Mouse (Mus musculus) heart, postnatal 0 days (tissue): ENCODE measurements around the gene Pla2g16. TPM values are rescaled to one million over a fixed set of nuclear protein-coding genes. Genes with fewer than 3 reads are reported as not detected.
A peak's percentile ranks its signal among the peaks of the same experiment; 100 is the strongest.

Experiments used
- ATAC-seq: fragments of 200-750 bp; cut with Nextera tagmentation; 2 replicates; pipeline ENCODE4 v1.8.0; 2017; ENCODE audit warnings: low read depth, moderate number of reproducible peaks, moderate library complexity; ENCODE audit not compliant: insufficient read depth
- DNase-seq: peaks from one replicate; pipeline ENCODE4 v3.0.0-alpha.2; 2016; ENCODE audit warnings: low spot score
- H3K27ac ChIP-seq: fragments of 300-500 bp; sonication (generic); 2 replicates; pipeline ENCODE4 v1.5.1; 2014; ENCODE audit warnings: low read depth, mild to moderate bottlenecking
- H3K27me3 ChIP-seq: fragments of 300-500 bp; sonication (generic); 2 replicates; pipeline ENCODE4 v1.6.1; 2014; ENCODE audit warnings: low read length, mixed read lengths; ENCODE audit not compliant: control insufficient read depth, insufficient read depth
- H3K36me3 ChIP-seq: fragments of 300-500 bp; sonication (generic); replicated peaks from 2 replicates; pipeline ENCODE4 v1.6.1; 2014; ENCODE audit warnings: low read length, mixed read lengths; ENCODE audit not compliant: control insufficient read depth, insufficient read depth
- H3K4me1 ChIP-seq: fragments of 300-500 bp; sonication (generic); 2 replicates; pipeline ENCODE4 v1.6.1; 2014; ENCODE audit warnings: antibody characterized with exemption; ENCODE audit not compliant: control insufficient read depth, insufficient read depth
- H3K4me2 ChIP-seq: fragments of 300-500 bp; sonication (generic); 2 replicates; pipeline ENCODE4 v1.6.1; 2014; ENCODE audit warnings: low read depth, mild to moderate bottlenecking, low read length, moderate library complexity
- H3K4me3 ChIP-seq: fragments of 300-500 bp; sonication (generic); 2 replicates; pipeline ENCODE4 v1.5.1; 2014; ENCODE audit warnings: low read depth, low read length
- H3K9ac ChIP-seq: fragments of 300-500 bp; sonication (generic); replicated peaks from 2 replicates; pipeline ENCODE4 v1.6.1; 2014; ENCODE audit warnings: low read depth, low read length, mixed read lengths
- H3K9me3 ChIP-seq: fragments of 300-500 bp; sonication (generic); replicated peaks from 2 replicates; pipeline ENCODE4 v1.6.1; 2016; ENCODE audit warnings: low read length; ENCODE audit not compliant: control insufficient read depth
- CTCF ChIP-seq: IDR thresholded peaks from 2 replicates; pipeline ENCODE4 v1.5.1; 2016; ENCODE audit warnings: antibody characterized with exemption, control low read depth, low read depth
- EP300 ChIP-seq: IDR thresholded peaks from 2 replicates; pipeline ENCODE4 v1.6.1; 2016; ENCODE audit warnings: antibody characterized with exemption, low read depth
- WGBS: fragments of 180-500 bp; shearing (Covaris S2); extraction: QIAGEN DNeasy Blood & Tissue Kit; methylation state at CpG from one replicate; pipeline ENCODE4 v1.1.7; 2014; 5-methylcytosine and 5-hydroxymethylcytosine counted together
- polyA plus RNA-seq: library from polyadenylated mRNA; unstranded; fragments of >200 nt; fragmentation: Nextera tagmentation; extraction: Ambion mirVana; gene quantifications from 2 replicates; pipeline ENCODE4 v1.2.1, GENCODE M21; 2015
- total RNA-seq: library from RNA; depleted of rRNA; stranded (reverse); fragments of >200 nt; gene quantifications from 2 replicates; pipeline ENCODE4 v1.2.3, GENCODE M21; 2014; ENCODE audit warnings: low replicate concordance

The Pla2g16 gene
- total and polyA plus RNA-seq, 2 experiments from 2014 or later: 45.6 to 69.2 TPM

GRCm38 (mm10) chr19:7592018-7592417 lies 34.8 kb downstream of the Pla2g16 start:
- TF ChIP-seq CTCF: no peak
- TF ChIP-seq EP300: no peak
- 20% methylated on average over 3 of the region's 3 CpGs for WGBS
- peaks cover 4% of the 10 kb centered on the region; the same call in 1 of the 2 replicates for H3K4me1 ChIP-seq
- H3K27ac ChIP-seq: peak overlapping the region; percentile 31
- 0 out of 2 replicates have a peak, but pooled peaks cover 3% of the 10 kb centered on the region for H3K9me3 ChIP-seq
- no peaks in the 10 kb centered on the region for H3K27me3 ChIP-seq
- H3K4me2 ChIP-seq: no peak overlapping the region
- ATAC-seq (peak; percentile 90), DNase-seq (peak; percentile 80)
- no peaks in the 10 kb centered on the region; the same call in 1 of the 2 replicates for H3K36me3 ChIP-seq
- no peak overlapping the region for H3K4me3 ChIP-seq
- H3K9ac ChIP-seq: no peak overlapping the region

- Histone ChIP-seq H3K4me1 (peaks cover 4% of the 10 kb centered on the region; the same call in 1 of the 2 replicates), H3K9ac (no peak overlapping the region), H3K27ac (no peak overlapping the region), H3K36me3 (no peaks in the 10 kb centered on the region), H3K9me3 (no peaks in the 10 kb centered on the region), H3K4me2 (no peak overlapping the region), H3K27me3 (no peaks in the 10 kb centered on the region), H3K4me3 (no peak overlapping the region)
- WGBS: 15% methylated on average over 2 of the region's 2 CpGs
- peak; percentile 60 for DNase-seq
- TF ChIP-seq EP300: no peak
- peak; percentile 86 for TF ChIP-seq CTCF
- 0 out of 2 replicates have a peak, but pooled peaks have one; percentile 30 for ATAC-seq
These were observed 38.3 kb downstream of the Pla2g16 start for GRCm38 (mm10) chr19:7595534-7595933.

GRCm38 (mm10) chr19:7598481-7598880 lies 41.2 kb downstream of the Pla2g16 start:
- ATAC-seq (no peak), DNase-seq (no peak)
- Histone ChIP-seq H3K27me3 (no peaks in the 10 kb centered on the region), H3K4me1 (no peaks in the 10 kb centered on the region), H3K9ac (no peak overlapping the region), H3K36me3 (no peaks in the 10 kb centered on the region), H3K9me3 (no peaks in the 10 kb centered on the region), H3K27ac (no peak overlapping the region), H3K4me2 (no peak overlapping the region), H3K4me3 (no peak overlapping the region)
- TF ChIP-seq CTCF (no peak), EP300 (no peak)
- WGBS: 32% methylated on average over 4 of the region's 4 CpGs

- Histone ChIP-seq H3K9ac (no peak overlapping the region), H3K27me3 (no peaks in the 10 kb centered on the region), H3K4me2 (no peak overlapping the region), H3K4me1 (0 out of 2 replicates have a peak, but pooled peaks cover 2% of the 10 kb centered on the region), H3K9me3 (no peaks in the 10 kb centered on the region), H3K36me3 (no peaks in the 10 kb centered on the region), H3K4me3 (no peak overlapping the region), H3K27ac (no peak overlapping the region)
- WGBS: 79% methylated on average over 4 of the region's 4 CpGs
- DNase-seq: no peak
- no peak for TF ChIP-seq CTCF
- no peak for TF ChIP-seq EP300
- ATAC-seq: no peak
These were observed 44.3 kb downstream of the Pla2g16 start for GRCm38 (mm10) chr19:7601551-7601950.

GRCm38 (mm10) chr19:7604107-7604506 lies 46.8 kb downstream of the Pla2g16 start:
- H3K36me3 ChIP-seq: no peaks in the 10 kb centered on the region
- H3K4me3 ChIP-seq: no peak overlapping the region
- no peak for DNase-seq
- H3K4me1 ChIP-seq: peaks cover 20% of the 10 kb centered on the region
- H3K4me2 ChIP-seq: no peak overlapping the region
- ATAC-seq: no peak
- H3K9ac ChIP-seq: no peak overlapping the region
- H3K9me3 ChIP-seq: no peaks in the 10 kb centered on the region
- no peaks in the 10 kb centered on the region for H3K27me3 ChIP-seq
- TF ChIP-seq EP300 (no peak), CTCF (no peak)
- no peak overlapping the region for H3K27ac ChIP-seq
- 87% methylated on average over 10 of the region's 10 CpGs for WGBS

- DNase-seq: no peak
- H3K4me2 ChIP-seq: no peak overlapping the region
- no peaks in the 10 kb centered on the region for H3K36me3 ChIP-seq
- H3K9ac ChIP-seq: no peak overlapping the region
- TF ChIP-seq CTCF: no peak
- TF ChIP-seq EP300: no peak
- H3K9me3 ChIP-seq: no peaks in the 10 kb centered on the region
- no peak overlapping the region for H3K4me3 ChIP-seq
- no peaks in the 10 kb centered on the region for H3K27me3 ChIP-seq
- H3K4me1 ChIP-seq: peaks cover 20% of the 10 kb centered on the region
- H3K27ac ChIP-seq: no peak overlapping the region
- no peak for ATAC-seq
These were observed 47.8 kb downstream of the Pla2g16 start for GRCm38 (mm10) chr19:7605013-7605412.
